Mouse (Mus musculus) ES-E14 (cell line): ENCODE measurements around the gene Wdr20. TPM values are rescaled to one million over a fixed set of nuclear protein-coding genes. Genes with fewer than 3 reads are reported as not detected.

Experiments used
- DNase-seq: peaks from one replicate; pipeline ENCODE4 v3.0.0-alpha.2; 2013; ENCODE audit warnings: low read depth, low spot score
- H3K27ac ChIP-seq: 2 replicates; pipeline ENCODE4 v1.5.1; 2012; ENCODE audit warnings: low read depth, mild to moderate bottlenecking, low read length, moderate library complexity, mixed read lengths; ENCODE audit not compliant: poor library complexity, insufficient read depth, severe bottlenecking
- H3K36me3 ChIP-seq: 2 replicates; pipeline ENCODE4 v1.6.1; 2012; ENCODE audit warnings: mild to moderate bottlenecking, low read length, moderate library complexity, mixed read lengths; ENCODE audit not compliant: control insufficient read depth, poor library complexity, insufficient read depth, severe bottlenecking
- H3K4me1 ChIP-seq, 2 experiments: fragments of 150-350 bp in 1 of 2; sonication (generic) in 1 of 2; 2 replicates each; pipeline ENCODE4 v1.6.1; 2012; ENCODE audit warnings: low read length in 2 of 2, mild to moderate bottlenecking in 1 of 2, mixed read lengths in 1 of 2; ENCODE audit not compliant: control insufficient read depth in 2 of 2, insufficient read depth in 2 of 2, poor library complexity in 1 of 2
- H3K4me3 ChIP-seq, 2 experiments: fragments of 150-350 bp in 1 of 2; sonication (generic) in 1 of 2; 2 replicates each; pipeline ENCODE4 v1.5.1; 2012; ENCODE audit warnings: low read length in 2 of 2, low read depth in 1 of 2, mild to moderate bottlenecking in 1 of 2, mixed read lengths in 1 of 2; ENCODE audit not compliant: insufficient read depth in 1 of 2, poor library complexity in 1 of 2, severe bottlenecking in 1 of 2
- H3K9ac ChIP-seq: 2 replicates; pipeline ENCODE4 v1.6.1; 2012; ENCODE audit warnings: low read depth, mild to moderate bottlenecking, low read length, mixed read lengths; ENCODE audit not compliant: poor library complexity, insufficient read depth, severe bottlenecking
- H3K9me3 ChIP-seq: fragments of 150-350 bp; sonication (generic); 2 replicates; pipeline ENCODE4 v1.6.1; 2012; ENCODE audit warnings: low read depth, mild to moderate bottlenecking, low read length; ENCODE audit not compliant: control insufficient read depth, insufficient read depth
- CHD2 ChIP-seq: IDR thresholded peaks from 2 replicates; pipeline ENCODE4 v1.6.1; 2014; ENCODE audit warnings: mild to moderate bottlenecking, low read depth, low read length, inconsistent platforms
- HCFC1 ChIP-seq: IDR thresholded peaks from 2 replicates; pipeline ENCODE4 v1.6.1; 2012; ENCODE audit warnings: low read length, inconsistent platforms, borderline replicate concordance; ENCODE audit not compliant: insufficient read depth
- MAFK ChIP-seq: IDR thresholded peaks from 2 replicates; pipeline ENCODE4 v1.6.1; 2014; ENCODE audit warnings: mild to moderate bottlenecking, low read depth, low read length, inconsistent platforms; ENCODE audit not compliant: insufficient read depth
- ZC3H11A ChIP-seq: IDR thresholded peaks from 2 replicates; pipeline ENCODE4 v1.6.1; 2012; ENCODE audit warnings: low read depth, mild to moderate bottlenecking, inconsistent platforms, low read length, borderline replicate concordance
- ZNF384 ChIP-seq: IDR thresholded peaks from 2 replicates; pipeline ENCODE4 v1.6.1; 2012; ENCODE audit warnings: low read depth, low read length, inconsistent platforms
- in situ Hi-C, 2 experiments: fragments of 600-800 bp; cut with MboI; formaldehyde crosslinking; loops; one replicate each; pipeline ENCODE4 v1.15.1; 2025; ENCODE audit warnings: low sequenced_read_pairs in 2 of 2, inconsistent platforms in 1 of 2; ENCODE audit not compliant: unreplicated experiment in 2 of 2
- total RNA-seq: library from RNA; depleted of rRNA; stranded (reverse); fragments of 300-350 nt; gene quantifications from 2 replicates; pipeline ENCODE4 v1.2.3, GENCODE M21; 2012

Gene Wdr20
- total RNA-seq, 1 experiment, result 30.3 TPM

- in situ Hi-C loops, result no loop called here
Observed at GRCm38 (mm10) chr12:110801876-110802464, 64.2 kb downstream of the Wdr20 start.

DNA sequence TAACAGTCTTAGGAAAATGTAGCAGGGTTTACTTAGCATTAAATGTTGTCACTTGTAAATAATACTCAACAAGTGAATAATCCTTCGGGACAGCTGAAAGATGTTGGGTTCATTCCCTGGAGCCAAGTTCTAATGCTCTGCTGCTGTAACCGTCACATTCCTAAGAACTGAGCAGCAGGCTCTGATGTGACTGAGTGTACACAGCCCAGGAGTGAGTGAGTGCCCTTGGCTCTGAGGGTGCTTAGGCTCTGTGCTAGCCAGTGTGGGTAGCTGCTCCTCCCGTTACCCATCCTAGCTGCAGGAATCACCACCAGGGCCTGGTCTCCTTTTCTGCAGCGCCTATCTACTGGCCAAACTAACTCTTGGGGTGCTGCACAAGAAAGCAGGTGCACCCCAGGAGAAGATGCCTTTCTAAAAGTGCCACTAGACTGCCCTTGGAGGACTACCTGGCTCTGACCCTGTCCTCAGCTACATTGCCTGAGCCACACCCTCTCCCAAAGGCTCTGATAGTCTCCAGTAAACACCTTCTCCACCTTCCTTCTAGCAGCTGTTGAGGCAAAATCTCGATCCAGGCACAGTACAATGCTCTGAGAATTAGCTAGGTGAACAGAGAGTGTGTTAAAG, 65.0 kb downstream of the Wdr20 start:
- TF ChIP-seq CHD2 (no peak), ZC3H11A (no peak), ZNF384 (no peak), HCFC1 (no peak), MAFK (no peak)

More at GRCm38 (mm10) chr12:110801876-110802464, 64.2 kb downstream of the Wdr20 start:
- no peak overlapping the region for H3K27ac ChIP-seq
- TF ChIP-seq ZC3H11A, result no peak
- no peak for TF ChIP-seq MAFK
- TF ChIP-seq CHD2, result no peak
- no peak for TF ChIP-seq ZNF384
- TF ChIP-seq HCFC1, result no peak
- no peaks in the 10 kb centered on the region for H3K9me3 ChIP-seq
- H3K4me1 ChIP-seq, result peaks cover 17 to 20% of the 10 kb centered on the region in 2 experiments
- no peak overlapping the region for H3K4me3 ChIP-seq
- H3K36me3 ChIP-seq, result peaks cover 18% of the 10 kb centered on the region; the same call in 1 of the 2 replicates
- DNase-seq, result no peak
- H3K9ac ChIP-seq, result no peak overlapping the region

DNA sequence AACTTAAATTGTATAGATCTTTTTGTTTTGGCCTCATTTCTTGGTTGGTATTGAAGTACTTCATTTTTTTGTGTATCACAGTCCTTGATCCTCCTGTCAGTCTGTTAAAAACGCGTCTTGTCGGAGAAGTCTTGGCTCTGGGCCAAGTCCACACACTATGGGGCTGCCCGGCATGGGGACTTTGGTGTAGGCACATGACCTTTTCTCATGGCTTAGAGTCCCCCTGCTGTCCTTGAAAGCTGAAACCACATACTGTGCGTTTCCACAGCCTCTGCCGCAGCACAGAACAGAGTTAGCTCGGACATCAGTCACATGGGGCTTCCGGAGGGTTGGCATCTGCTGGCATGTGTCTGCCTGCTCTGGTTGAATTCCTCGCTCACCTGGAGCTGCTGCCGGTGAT, 66.5 kb downstream of the Wdr20 start:
- no peaks in the 10 kb centered on the region for H3K9me3 ChIP-seq
- H3K4me1 ChIP-seq, result peaks cover 14 to 22% of the 10 kb centered on the region in 2 experiments
- H3K27ac ChIP-seq, result no peak overlapping the region
- in situ Hi-C loops, result no loop called here
- H3K36me3 ChIP-seq, result peaks cover 20% of the 10 kb centered on the region; the same call in 1 of the 2 replicates
- DNase-seq, result no peak
- TF ChIP-seq MAFK (no peak), ZNF384 (no peak), CHD2 (no peak), HCFC1 (no peak), ZC3H11A (no peak)
- no peak overlapping the region for H3K4me3 ChIP-seq
- no peak overlapping the region for H3K9ac ChIP-seq

More for the DNA sequence above, 65.0 kb downstream of the Wdr20 start:
- DNase-seq, result no peak
- in situ Hi-C loops, result no loop called here
- Histone ChIP-seq H3K36me3 (peaks cover 18% of the 10 kb centered on the region; the same call in 1 of the 2 replicates), H3K9ac (no peak overlapping the region), H3K4me3 (no peak overlapping the region), H3K9me3 (no peaks in the 10 kb centered on the region), H3K27ac (no peak overlapping the region), H3K4me1 (peaks cover 17 to 20% of the 10 kb centered on the region in 2 experiments)

DNA sequence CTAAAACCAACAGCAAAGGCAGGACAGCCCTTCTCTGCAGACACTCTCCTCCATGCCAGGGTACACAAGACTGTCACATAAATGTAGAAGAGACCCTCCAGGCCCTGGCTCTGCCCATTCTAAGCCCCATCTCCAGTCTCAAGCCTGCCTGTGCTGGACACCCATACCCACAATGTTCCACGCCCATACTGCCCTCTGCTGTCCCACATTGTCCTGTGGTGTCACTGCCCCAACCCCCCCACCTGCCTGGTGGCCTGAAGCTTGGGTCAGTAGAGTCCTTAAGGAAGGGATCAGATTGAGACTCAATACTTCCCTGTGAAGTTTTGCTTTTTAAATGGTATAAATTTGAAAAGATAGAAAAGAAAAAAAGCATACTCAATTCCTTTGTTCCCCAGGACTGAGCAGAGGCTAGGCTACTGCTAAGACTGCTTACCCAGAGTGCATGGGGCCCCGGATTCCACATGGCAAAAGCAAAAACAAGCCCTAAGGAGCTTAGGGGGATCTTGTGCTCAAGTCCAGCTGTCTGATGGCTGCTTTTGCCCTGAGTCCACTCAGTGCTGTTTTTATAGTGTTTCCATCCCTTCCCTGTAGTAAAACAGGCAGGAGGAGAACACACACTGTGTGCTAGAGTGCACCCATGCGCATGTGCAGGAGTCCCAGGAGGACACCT, 68.7 kb downstream of the Wdr20 start:
- Histone ChIP-seq H3K36me3 (peaks cover 29% of the 10 kb centered on the region; the same call in 1 of the 2 replicates), H3K9me3 (no peaks in the 10 kb centered on the region), H3K4me1 (peaks cover 10 to 22% of the 10 kb centered on the region in 2 experiments; a peak in 3 of 4 replicates), H3K27ac (no peak overlapping the region), H3K4me3 (no peak overlapping the region), H3K9ac (no peak overlapping the region)
- DNase-seq, result no peak
- TF ChIP-seq MAFK (no peak), HCFC1 (no peak), CHD2 (no peak), ZNF384 (no peak), ZC3H11A (no peak)
- in situ Hi-C loops, result no loop called here
